Mouse (Mus musculus) urinary bladder, adult 2 months (tissue): ENCODE measurements around the gene Gtf2h4. TPM values are rescaled to one million over a fixed set of nuclear protein-coding genes. Genes with fewer than 3 reads are reported as not detected.

ENCODE experiments used
- DNase-seq: peaks from one replicate; pipeline ENCODE4 v3.0.0; 2022; ENCODE audit warnings: low spot score
- polyA plus RNA-seq: library from polyadenylated mRNA; depleted of rRNA; stranded (reverse); fragments of >200 nt; gene quantifications from 2 replicates; pipeline ENCODE4 v1.2.3, GENCODE M21; 2012

Gene Gtf2h4
- polyA plus RNA-seq, 1 experiment: 22.4 TPM

DNA sequence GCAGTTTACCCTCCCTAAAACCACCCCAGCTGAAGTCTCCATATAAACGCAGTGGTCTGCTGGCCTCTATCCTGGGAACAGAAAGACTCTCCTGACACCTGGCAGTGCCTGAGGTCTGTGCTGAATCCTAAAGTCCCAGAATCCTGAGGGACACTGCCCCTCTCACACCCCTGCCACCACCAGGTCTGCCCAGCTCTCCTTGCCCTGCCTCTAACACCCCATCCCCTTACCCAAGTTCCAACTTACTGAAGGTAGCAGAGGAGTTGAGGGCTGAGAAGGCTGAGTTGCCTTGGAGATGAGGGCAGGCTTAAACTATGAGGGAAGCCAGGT lies 23.9 kb upstream of the Gtf2h4 start:
- DNase-seq: no peak

DNA sequence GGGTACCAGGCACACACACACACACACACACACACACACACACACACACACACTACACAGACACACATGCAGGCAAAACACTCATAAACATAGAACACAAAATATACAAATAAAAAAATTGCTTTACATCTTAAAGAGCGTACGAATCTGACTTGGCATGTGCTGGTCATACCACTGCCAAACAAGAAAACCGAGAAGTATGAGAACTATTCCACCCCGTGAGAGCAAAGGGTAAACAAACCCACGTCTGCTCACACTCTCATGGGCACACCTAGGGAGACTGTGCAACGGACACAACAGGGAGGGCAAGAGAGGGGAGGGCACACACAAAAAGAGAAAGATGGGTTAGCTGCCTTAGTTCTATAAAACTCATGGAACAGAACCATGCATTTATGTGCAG lies 23.2 kb upstream of the Gtf2h4 start:
- no peak for DNase-seq

- no peak for DNase-seq
Observed at GRCm38 (mm10) chr17:35695289-35695688, 21.8 kb upstream of the Gtf2h4 start.

DNA sequence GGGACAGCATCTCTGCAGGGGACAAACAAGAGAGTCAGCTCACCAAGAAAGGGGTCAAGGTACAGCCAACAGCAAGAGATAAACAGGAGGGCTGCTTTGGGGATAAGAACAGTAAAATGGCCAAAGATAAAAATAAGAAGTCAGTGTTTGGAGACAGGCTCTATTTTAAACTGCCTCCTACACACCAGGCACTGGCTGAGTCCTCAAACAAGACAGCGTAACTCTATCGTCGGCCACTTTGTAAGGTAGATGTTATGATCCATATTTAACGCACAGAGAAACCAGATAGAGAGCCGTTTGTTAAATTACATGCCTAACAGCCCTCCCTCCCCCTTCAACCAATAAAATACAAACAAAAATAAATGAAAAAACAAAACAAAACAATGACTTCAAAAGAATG lies 20.4 kb upstream of the Gtf2h4 start:
- no peak for DNase-seq

DNA sequence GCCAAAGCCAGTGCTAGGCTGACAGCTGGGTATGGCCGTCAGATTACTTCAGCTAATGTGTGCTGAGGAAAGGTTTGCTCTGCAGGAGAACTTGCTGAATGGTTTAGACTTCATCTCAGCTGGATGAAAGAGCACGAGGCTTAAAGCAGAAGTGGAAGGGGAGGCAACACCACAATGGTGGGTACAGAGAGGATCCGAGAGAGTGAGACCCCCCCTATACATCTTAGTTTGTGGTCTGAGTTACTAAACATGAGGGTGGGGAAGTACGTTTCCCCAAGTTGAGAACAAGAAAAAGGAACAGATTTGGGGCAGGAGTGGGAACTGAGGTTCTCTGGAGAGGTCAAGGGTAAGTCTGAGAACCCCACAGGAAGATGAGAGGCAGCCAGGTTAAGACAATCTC lies 18.8 kb upstream of the Gtf2h4 start:
- DNase-seq: no peak

DNA sequence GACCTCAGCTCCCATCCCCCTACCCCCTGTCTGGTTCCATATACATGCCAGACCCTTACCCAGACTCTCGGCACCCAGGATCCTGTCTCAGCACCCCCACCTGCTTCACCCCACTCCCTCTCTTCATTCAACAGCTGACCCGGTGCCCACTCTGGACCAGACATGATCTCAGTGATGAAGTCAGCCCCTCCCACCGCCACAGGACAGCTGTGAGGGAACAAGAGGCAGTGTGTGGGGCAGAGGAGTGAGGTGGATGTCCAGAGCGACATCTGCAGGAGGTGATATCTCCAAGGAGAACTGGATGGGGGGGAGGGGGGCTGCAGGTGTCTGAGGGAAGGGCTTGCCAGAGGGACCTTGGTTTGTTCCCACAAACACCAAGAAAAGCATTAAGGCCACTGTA lies 18.3 kb upstream of the Gtf2h4 start:
- no peak for DNase-seq

- DNase-seq: no peak
Observed at GRCm38 (mm10) chr17:35689936-35690645, 16.6 kb upstream of the Gtf2h4 start.

DNA sequence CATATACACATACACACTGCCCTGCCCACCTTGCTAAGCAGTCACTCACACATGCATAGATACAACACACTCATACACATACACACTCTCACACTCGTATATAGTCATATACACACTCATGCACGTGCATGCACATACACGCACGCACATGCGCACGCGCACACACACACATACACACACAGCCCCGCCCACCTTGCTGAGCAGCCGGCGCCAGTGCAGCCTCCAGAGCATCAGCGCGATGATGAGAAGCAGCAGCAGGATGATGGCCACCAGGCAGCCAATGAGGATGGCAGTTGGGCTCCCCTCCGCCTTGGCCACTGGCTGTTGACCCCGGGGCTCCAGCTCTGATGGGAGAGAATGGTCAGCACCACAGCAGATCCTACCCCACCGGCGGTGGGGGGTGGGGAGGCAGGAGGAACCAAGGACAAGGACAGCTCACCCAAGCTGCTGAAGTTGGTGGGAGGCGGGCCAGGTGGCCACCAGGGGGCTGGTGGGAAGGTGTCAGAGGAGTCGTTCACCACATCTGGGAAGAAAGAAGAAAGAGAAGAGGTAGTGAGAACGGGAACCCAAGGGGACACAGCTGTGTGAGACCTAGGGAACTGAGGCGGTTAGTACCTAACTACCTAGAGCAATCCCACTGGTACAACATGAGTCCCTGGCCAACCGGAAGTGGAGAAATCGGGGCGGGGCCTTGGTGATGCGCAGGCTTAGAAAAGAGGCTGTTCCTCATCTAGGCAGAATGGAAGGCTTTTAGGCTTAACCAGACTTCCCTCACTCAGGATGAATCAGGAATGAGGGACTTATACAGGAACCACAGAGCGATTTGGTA lies 15.0 kb upstream of the Gtf2h4 start:
- DNase-seq: no peak

- no peak for DNase-seq
Observed at GRCm38 (mm10) chr17:35685061-35685460, 11.5 kb upstream of the Gtf2h4 start.

- DNase-seq: no peak
Observed at GRCm38 (mm10) chr17:35681986-35682385, 8.4 kb upstream of the Gtf2h4 start.

- DNase-seq: no peak
Observed at GRCm38 (mm10) chr17:35680591-35680990, 7.1 kb upstream of the Gtf2h4 start.

- DNase-seq: no peak
Observed at GRCm38 (mm10) chr17:35672527-35672926, 1.0 kb downstream of the Gtf2h4 start.

DNA sequence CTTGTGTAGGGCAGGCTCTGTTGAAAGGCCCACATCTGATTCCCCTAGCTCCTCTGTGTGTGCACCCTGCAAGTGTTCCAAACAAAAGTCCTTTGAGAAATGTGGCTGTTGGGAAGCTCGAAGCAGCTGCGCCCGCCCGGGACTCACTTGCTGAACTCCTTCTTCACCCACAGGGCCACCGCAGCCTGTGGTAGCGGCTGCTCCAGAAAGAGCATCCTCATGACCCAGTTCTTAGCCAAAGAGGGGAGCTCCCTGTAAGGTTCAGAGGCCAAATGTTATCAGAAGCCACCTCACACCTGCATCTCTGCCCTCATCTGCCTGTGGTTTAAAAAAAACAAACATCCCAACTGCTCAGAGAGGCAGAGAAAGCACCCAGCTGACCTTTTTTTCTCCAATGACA lies 1.7 kb downstream of the Gtf2h4 start:
- no peak for DNase-seq

- no peak for DNase-seq
Observed at GRCm38 (mm10) chr17:35669731-35670130, 3.8 kb downstream of the Gtf2h4 start.

- DNase-seq: peak; percentile 96
Observed at GRCm38 (mm10) chr17:35667334-35668065, 6.0 kb downstream of the Gtf2h4 start, which contains the start of gene Vars2. Gene Vars2 (minus strand): TSS chr17:35667592.

GRCm38 (mm10) chr17:35666851-35667256 lies 6.7 kb downstream of the Gtf2h4 start:
- DNase-seq: no peak

DNA sequence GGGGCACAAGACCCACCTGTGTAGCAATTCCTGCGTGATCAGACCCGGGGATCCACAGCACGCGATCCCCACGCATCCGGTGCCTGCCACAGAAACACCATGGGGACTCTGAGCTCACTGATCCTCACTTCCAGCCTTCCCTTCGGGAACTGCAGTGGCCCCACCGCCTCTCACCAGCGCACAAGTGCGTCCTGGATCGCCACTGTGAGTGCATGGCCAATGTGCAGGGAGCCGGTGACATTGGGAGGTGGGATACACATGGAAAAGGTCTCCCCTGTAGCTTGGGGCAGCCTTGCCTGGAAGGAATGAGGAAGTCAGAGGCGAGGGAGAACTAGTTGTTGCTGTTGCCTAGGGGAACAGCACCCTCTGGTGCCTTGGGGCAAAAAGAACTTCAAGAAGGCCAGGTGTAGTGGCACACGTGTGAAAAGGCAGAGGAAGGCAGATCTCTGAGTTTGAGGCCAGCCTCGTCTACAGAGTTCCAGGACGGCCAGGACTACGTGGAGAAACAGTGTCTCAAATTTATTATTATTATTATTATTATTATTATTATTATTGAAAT lies 7.5 kb downstream of the Gtf2h4 start:
- no peak for DNase-seq

DNA sequence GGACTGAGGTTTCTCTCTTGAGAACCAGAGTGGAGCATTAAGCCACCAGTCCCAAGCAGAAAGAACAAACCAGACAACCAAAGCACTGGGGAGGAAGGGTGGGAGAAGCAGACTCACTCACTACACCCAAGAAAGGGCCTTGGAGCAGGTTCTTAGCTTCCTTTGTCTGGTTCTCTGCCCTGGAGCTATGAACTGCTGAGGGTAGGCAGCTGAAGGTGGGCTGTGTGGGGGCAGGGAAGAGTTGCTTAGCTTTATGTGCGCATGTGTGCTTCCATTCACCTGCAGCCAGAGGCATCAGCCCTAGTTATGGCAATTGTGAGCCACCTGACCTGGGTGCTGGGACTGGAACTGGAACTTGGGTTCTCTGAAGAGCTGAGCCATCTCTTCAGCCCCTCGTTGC lies 20.5 kb downstream of the Gtf2h4 start:
- DNase-seq: no peak

DNA sequence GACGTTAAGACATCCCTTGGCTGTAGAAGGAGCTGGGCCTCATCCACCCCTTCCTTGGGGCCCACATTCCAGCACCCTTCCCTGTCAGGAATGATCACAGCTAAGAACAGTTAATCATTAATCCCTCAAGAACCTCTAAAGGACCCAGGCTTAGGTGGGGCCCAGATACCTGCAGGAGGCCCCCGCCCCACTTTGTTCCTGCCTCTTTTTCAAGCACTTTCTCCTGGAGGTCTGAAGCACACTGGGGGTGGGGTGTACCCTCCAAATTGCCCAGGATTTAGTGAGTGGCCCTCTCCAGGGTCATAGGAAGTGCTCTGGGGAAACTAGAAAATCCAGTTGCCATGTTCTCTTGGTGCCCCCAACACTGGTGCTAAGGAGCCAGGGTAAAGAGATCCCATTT lies 24.1 kb downstream of the Gtf2h4 start:
- DNase-seq: no peak

DNA sequence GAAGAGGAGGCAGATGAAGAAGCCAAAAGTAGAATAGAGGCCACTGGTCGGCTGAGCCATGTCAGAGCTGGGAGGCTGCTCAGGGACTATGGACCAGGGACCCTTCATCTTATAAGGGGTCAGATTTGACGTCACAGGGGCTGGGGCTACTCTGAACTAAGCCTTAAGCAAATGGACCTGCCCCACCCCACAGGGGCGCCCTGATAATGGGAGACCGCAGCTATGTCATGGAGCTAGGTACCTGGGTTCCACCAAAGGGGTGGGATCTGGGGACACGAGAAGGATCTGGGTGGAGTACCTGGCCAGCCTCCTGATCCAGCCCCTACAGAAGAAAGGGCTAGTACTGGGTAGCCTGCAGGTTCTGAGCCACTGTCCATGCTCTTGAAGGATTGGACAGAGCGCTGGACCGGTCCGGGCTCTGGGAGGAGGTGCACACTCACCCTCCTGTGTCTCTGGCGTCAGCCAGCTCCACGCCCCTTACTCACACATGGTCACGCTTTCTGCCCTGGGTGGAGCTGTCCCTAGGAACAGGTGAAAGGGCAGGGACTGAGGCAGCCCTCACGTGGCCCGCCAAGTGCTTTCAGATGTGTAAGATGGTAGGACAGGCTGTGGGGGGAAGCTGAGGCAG lies 29.8 kb downstream of the Gtf2h4 start, which contains the start of gene Mucl3:
Gene Mucl3 (minus strand): TSS at position 87 of the 628 bp plus-strand sequence.
- peak; percentile 15 for DNase-seq

- DNase-seq: no peak
Observed at GRCm38 (mm10) chr17:35639352-35639751, 34.2 kb downstream of the Gtf2h4 start.
